In the genomic region with DNA sequence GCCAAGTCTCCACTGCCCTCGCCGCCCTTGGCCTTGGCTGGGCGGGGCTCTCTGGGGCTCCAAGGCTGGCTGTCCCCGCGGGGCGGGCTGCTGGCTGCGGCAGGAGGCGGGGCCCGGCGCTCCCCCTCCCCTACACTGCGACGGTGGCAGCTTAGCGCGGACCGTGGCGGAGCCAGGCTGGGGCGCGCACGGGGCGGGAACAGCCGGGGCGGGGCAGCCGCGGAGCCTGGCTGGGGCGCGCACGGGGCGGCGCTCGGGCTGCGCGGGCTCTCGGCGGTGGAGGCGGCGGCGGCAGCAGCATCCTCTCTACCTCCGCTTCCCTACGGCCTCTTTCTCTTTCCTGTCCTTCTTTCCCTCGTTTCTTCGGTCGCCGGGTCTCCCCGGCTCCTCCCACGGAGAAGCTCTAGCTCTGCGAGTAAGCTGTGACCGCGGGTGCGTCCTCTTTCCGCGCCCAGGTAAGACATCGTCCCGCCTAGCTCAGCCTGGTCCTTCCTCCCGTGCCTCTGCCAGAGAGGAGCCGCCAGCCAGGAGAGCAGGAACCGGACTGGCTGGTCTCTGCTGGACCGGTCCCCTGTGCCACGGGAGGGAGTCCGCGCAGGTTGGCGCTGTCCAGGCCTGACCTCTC, we compare ENCODE assay signal across 8 mouse cellular contexts. TPM values are rescaled to one million over a fixed set of nuclear protein-coding genes. Genes with fewer than 3 reads are reported as not detected.
DNase-seq lines count a peak whose midpoint lies in the region; TF ChIP-seq lines count a peak whose summit lies in the region.

A gene (plus strand): TSS at position 233 of the 625 bp plus-strand sequence.

- H3K4me3 ChIP-seq in cortical plate, adult 2 months (ENCODE audit: insufficient read depth, low read length), result peak within 1 kb of the TSS; percentile 65

- no peak within 1 kb of the TSS for H3K27ac ChIP-seq in cortical plate, adult 2 months (ENCODE audit: insufficient read depth, low read length)

- TF ChIP-seq POLR2A in cortical plate, adult 2 months (IDR thresholded peaks at IDR 0.05; ENCODE audit: extremely low read depth, insufficient read depth, low read length), result no peak

- peak; percentile 96 for DNase-seq in adrenal gland, adult 2 months
- DNase-seq in gastrocnemius, postnatal 14 days, result peak; percentile 82
- DNase-seq in induced T-regulatory cell, adult 2 months (ENCODE audit: low read depth), result peak; percentile 49
- peak; percentile 64 to 86 for DNase-seq in left cerebral cortex, adult 8-10 months (ENCODE audit: low spot score in 2 of 2)
- DNase-seq in lung, postnatal 4 days, result peak; percentile 83 to 92
- DNase-seq in right cerebral cortex, adult 2 months (ENCODE audit: low spot score in 2 of 2), result peak; percentile 79 to 84
- DNase-seq in c-Kit-positive CD71-positive TER-119-positive erythroid progenitor cells, embryonic 14.5 days (ENCODE audit: low spot score), result no peak

- intact Hi-C loops in gastrocnemius, postnatal 14 days (cut with DNase I; ENCODE audit: low total_unique reads), result no loop called here

- TF ChIP-seq CTCF in cortical plate, adult 2 months (IDR thresholded peaks at IDR 0.05; ENCODE audit: extremely low read depth, insufficient read depth, low read length), result no peak

- peaks cover 5% of the 10 kb centered on the region; the same call in 1 of the 2 replicates for H3K4me1 ChIP-seq in cortical plate, adult 2 months (ENCODE audit: control insufficient read depth, insufficient read depth, low read length)

RNA-seq across cellular contexts. Expression of the gene that starts here (rescaled TPM):
- 10 to 100 TPM; 21.8 to 32.7 TPM for total RNA-seq in adrenal gland, adult 2 months (2021)
- 5.6 and 7.4 TPM in 2 replicates for polyA plus RNA-seq in adrenal gland, adult 2 months (2012; rRNA removed)
- 477 and 479 TPM in 2 replicates for polyA plus RNA-seq in cortical plate, adult 2 months (2012; rRNA removed)
- total RNA-seq in gastrocnemius, postnatal 14 days (2021), result 1 to 10 TPM; 4.0 to 5.2 TPM
- total RNA-seq in left cerebral cortex, adult 8-10 months (2022), result 1,000 to 10,000 TPM in 3 of 4 experiments, 100 to 1,000 TPM in 1; 960 to 1,199 (median 1,078) TPM

Comparison
In these comparisons a context has a peak if more than half of its experiments do, and no peak if none do; other contexts are left out.
1. RNA of the gene that starts here (total RNA-seq): 960 to 1,199 TPM in left cerebral cortex, adult 8-10 months; 21.8 to 32.7 TPM in adrenal gland, adult 2 months and 4.0 to 5.2 TPM in gastrocnemius, postnatal 14 days; every median in the first group is over 10 times any median in the second.
2. RNA of the gene that starts here (polyA plus RNA-seq): 477 to 479 TPM in cortical plate, adult 2 months; 5.6 to 7.4 TPM in adrenal gland, adult 2 months; every median in the first group is over 10 times any median in the second.